Mouse (Mus musculus) intestine, embryonic 14.5 days (tissue): Measurements from ENCODE around the gene Med20. TPM values are rescaled to one million over a fixed set of nuclear protein-coding genes. Genes with fewer than 3 reads are reported as not detected.

Source experiments
- ATAC-seq: fragments of 200-750 bp; cut with Nextera tagmentation; replicated peaks from 2 replicates; pipeline ENCODE4 v1.8.0; 2017; ENCODE audit warnings: low read depth, moderate number of reproducible peaks, moderate TSS enrichment, moderate library complexity; ENCODE audit not compliant: low FRiP score, low TSS enrichment
- DNase-seq: peaks from one replicate; pipeline ENCODE4 v3.0.0-alpha.2; 2018; ENCODE audit warnings: low spot score
- H3K27ac ChIP-seq: fragments of 300-500 bp; sonication (generic); 2 replicates; pipeline ENCODE4 v1.5.1; 2014; ENCODE audit warnings: low read depth, mild to moderate bottlenecking, control low read depth
- H3K27me3 ChIP-seq: fragments of 300-500 bp; sonication (generic); replicated peaks from 2 replicates; pipeline ENCODE4 v1.6.1; 2014; ENCODE audit warnings: low read length, control low read depth; ENCODE audit not compliant: control insufficient read depth, insufficient read depth
- H3K36me3 ChIP-seq: fragments of 300-500 bp; sonication (generic); 2 replicates; pipeline ENCODE4 v1.6.1; 2014; ENCODE audit warnings: low read length, control low read depth; ENCODE audit not compliant: control insufficient read depth, insufficient read depth
- H3K4me1 ChIP-seq: fragments of 300-500 bp; sonication (generic); replicated peaks from 2 replicates; pipeline ENCODE4 v1.6.1; 2014; ENCODE audit warnings: low read length, control low read depth, mixed read lengths; ENCODE audit not compliant: control insufficient read depth, insufficient read depth
- H3K4me2 ChIP-seq: fragments of 300-500 bp; sonication (generic); 2 replicates; pipeline ENCODE4 v1.6.1; 2014; ENCODE audit warnings: low read length
- H3K4me3 ChIP-seq: fragments of 300-500 bp; sonication (generic); 2 replicates; pipeline ENCODE4 v1.5.1; 2014; ENCODE audit warnings: low read depth, low read length, control low read depth, mixed read lengths
- H3K9ac ChIP-seq: fragments of 300-500 bp; sonication (generic); 2 replicates; pipeline ENCODE4 v1.6.1; 2014; ENCODE audit warnings: mild to moderate bottlenecking, low read length
- H3K9me3 ChIP-seq: fragments of 300-500 bp; sonication (generic); 2 replicates; pipeline ENCODE4 v1.6.1; 2016; ENCODE audit warnings: low read length, control low read depth; ENCODE audit not compliant: control insufficient read depth
- whole genome bisulfite sequencing: fragments of 180-500 bp; shearing (Covaris S2); extraction: QIAGEN DNeasy Blood & Tissue Kit; methylation state at CpG from one replicate; pipeline ENCODE4 v1.1.7; 2014; 5-methylcytosine and 5-hydroxymethylcytosine counted together
- polyA plus RNA-seq: library from polyadenylated mRNA; unstranded; fragments of >200 nt; fragmentation: Nextera tagmentation; extraction: Ambion mirVana; gene quantifications from 2 replicates; pipeline ENCODE4 v1.2.1, GENCODE M21; 2014

The Med20 gene
- polyA plus RNA-seq, 1 experiment from 2014 or later = 45.2 TPM

DNA sequence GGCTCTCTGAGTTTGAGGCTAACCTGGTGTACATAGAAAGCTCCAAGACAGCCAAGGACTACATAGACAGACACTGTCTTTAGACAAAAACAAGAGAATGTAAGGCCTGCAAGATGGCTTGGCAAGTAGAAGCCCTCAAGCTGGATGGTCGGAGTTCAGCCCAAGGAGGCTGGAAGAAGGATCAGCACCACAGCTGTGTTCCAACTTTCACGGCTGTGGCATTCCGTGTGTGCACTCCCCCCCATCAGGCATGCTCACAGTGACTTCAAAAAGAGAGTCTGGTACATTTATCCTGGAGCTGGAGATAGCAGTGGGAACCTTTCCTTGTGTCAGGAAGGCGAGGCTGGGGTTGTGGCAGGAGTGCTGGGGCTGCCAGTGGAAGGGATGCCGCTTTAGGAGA lies 14.6 kb downstream of the Med20 start:
- no peak for DNase-seq
- Histone ChIP-seq H3K4me2 (no peak overlapping the region), H3K4me1 (peaks cover 11% of the 10 kb centered on the region), H3K4me3 (no peak overlapping the region), H3K27me3 (no peaks in the 10 kb centered on the region), H3K9me3 (no peaks in the 10 kb centered on the region), H3K9ac (no peak overlapping the region), H3K36me3 (peaks cover 53% of the 10 kb centered on the region), H3K27ac (no peak overlapping the region)
- 88% methylated on average over 5 of the region's 5 CpGs for WGBS
- no peak for ATAC-seq

DNA sequence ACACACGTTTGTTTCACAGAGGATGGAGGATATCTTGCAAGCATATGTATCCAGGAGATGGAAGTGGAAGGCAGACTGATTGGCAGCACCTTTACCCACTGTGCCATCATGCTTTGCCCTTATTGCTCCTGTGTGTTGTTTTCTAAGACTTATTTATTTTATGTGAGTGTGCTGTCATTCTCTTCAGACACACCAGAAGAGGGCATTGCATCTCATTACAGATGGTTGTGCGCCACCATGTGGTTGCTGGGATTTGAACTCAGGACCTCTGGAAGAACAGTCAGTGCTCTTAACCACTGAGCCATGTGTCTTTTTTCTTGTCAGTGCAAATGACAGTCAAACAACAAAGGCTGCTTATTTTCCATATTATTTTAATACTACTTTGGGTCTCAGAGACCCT lies 16.4 kb downstream of the Med20 start:
- Histone ChIP-seq H3K36me3 (peaks cover 37% of the 10 kb centered on the region), H3K4me2 (0 out of 2 replicates have a peak overlapping the region, but pooled peaks have one; percentile 84), H3K9me3 (no peaks in the 10 kb centered on the region), H3K4me3 (no peak overlapping the region), H3K9ac (no peak overlapping the region), H3K4me1 (peaks cover 24% of the 10 kb centered on the region), H3K27ac (peak overlapping the region; percentile 93; the same call in 1 of the 2 replicates), H3K27me3 (no peaks in the 10 kb centered on the region)
- 81% methylated on average over 2 of the region's 2 CpGs for WGBS
- DNase-seq = no peak
- ATAC-seq = no peak

DNA sequence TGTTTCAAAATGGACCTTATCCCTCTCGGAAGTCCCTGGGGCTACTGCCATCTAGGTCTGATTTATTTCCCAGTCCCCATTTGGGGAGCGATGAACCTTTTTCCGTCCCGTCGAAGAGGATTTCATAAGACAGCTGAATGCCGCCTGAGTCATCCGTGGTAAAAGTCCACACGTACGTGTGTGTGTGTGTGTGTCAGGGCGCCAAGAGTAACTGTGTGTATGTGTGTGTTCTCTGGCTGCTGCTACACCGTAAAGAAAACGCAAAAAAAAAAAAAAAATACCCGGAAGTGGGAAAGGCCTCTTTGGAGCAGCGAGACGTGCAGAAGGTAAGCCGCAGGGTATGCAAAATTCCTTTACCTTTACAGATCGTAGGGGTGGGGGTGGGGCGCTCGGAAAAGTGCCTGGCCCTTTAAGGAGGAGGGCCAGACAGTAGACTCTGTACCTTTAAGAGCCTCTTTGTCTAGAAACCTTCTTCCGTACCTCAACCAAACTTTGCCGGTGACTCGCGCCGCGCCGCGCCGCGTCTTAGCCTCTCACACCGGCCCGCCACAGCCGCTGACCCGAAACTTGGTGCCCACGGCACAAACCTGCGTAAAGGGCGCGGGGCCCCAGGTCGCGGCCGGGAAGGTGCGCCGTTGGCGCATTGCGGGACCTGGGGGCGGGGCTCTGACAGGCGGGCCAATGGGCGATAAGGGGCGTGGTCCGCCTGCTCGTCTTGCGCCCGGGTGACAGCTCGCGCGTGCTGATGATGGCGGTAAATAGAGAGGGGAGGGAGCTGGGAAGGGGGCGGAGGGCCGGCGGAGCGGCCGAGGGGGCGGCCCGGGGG lies 17.7 kb downstream of the Med20 start:
- H3K4me3 ChIP-seq = peak overlapping the region; percentile 87
- under 1% methylated on average over 62 of the region's 63 CpGs for whole genome bisulfite sequencing
- peak; percentile 97 for DNase-seq
- H3K9me3 ChIP-seq = no peaks in the 10 kb centered on the region
- H3K36me3 ChIP-seq = peaks cover 24% of the 10 kb centered on the region
- H3K27ac ChIP-seq = peak overlapping the region; percentile 93
- H3K27me3 ChIP-seq = no peaks in the 10 kb centered on the region
- peaks cover 24% of the 10 kb centered on the region for H3K4me1 ChIP-seq
- H3K9ac ChIP-seq = peak overlapping the region; percentile 72
- ATAC-seq = peak; percentile 90
- H3K4me2 ChIP-seq = peak overlapping the region; percentile 84

DNA sequence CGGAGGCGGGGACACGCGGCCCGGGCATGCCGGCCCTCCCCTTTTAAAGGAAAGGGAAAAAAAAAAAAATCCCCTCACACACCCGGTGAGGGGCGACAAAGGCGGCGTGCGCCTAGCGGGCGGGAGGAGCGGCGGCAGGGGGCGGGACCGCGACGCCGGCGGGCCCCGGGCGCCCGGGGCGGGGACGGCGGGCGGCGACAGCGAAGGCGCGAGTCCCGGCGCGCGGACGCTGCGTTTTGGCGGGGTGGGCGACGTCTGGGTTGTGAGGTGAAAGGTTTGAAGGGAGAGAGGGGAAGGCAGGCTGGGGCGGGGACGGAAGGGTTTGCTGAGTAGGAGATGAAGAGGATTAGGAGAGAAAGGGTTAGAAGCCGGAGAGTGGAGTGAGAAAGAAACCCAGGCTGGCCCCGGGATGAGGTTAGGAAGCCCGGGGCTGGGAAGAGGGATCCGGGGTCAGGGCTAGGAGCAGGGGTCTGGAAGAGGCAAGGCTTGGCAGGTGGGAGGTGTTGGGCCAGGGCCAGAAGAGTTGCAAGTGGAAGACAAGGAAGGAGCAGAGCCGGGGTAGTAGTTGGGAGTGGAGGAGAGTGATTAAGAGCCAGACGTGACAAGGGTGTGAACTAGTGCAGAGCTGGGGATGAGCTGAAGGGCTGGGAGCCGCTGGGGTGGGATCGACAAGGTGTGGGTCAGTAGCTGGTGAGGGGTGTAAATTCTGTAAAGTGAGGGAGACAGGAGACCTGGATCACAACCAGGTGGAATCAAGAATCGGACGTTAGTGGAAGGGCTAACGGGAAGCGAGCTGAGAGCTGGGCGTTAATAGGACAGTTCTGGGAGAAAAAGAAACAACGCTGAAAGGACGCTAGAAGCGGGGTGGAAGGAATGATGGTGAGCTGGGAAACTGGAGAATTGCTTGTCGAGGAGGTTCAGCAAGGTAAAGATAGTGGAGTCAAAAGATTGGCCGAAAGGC lies 18.6 kb downstream of the Med20 start:
- H3K36me3 ChIP-seq = peaks cover 16% of the 10 kb centered on the region; the same call in 1 of the 2 replicates
- peaks cover 24% of the 10 kb centered on the region for H3K4me1 ChIP-seq
- ATAC-seq (peak; percentile 10), DNase-seq (no peak)
- no peaks in the 10 kb centered on the region for H3K27me3 ChIP-seq
- H3K4me2 ChIP-seq = peak overlapping the region; percentile 84
- WGBS = under 1% methylated on average over 61 of the region's 61 CpGs
- peak overlapping the region; percentile 93 for H3K27ac ChIP-seq
- H3K9me3 ChIP-seq = no peaks in the 10 kb centered on the region
- H3K9ac ChIP-seq = peak overlapping the region; percentile 72
- H3K4me3 ChIP-seq = peak overlapping the region; percentile 87

DNA sequence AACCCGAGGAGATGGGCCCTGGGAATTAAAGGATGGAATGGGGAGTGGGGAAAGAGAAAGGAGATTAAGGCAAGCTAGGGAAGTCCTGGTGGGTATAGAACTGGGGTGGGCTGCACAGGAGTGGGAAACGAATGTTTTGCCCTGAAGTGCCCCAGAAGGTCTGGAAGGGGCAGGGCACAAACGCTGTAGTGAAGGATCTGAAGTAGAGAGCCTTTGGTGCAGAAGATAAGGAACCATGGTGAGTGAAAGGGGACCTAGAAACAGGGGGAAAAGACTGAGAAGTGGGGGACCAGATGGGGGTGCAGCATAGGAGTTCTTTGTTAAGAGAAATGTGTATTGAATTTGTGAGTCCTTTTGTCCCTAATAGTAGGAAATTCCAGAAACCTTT lies 19.3 kb downstream of the Med20 start, which contains the start of gene Usp49:
TSS of gene Usp49 (plus strand) at position 13 of the 388 bp plus-strand sequence.
- Histone ChIP-seq H3K9me3 (no peaks in the 10 kb centered on the region), H3K27me3 (no peaks in the 10 kb centered on the region), H3K36me3 (peaks cover 16% of the 10 kb centered on the region; the same call in 1 of the 2 replicates), H3K9ac (peak within 1 kb of the TSS; percentile 72), H3K4me1 (peaks cover 24% of the 10 kb centered on the region), H3K4me3 (peak within 1 kb of the TSS; percentile 87), H3K27ac (peak within 1 kb of the TSS; percentile 93), H3K4me2 (peak within 1 kb of the TSS; percentile 84)
- 0% methylated on average over 3 of the region's 3 CpGs for WGBS
- no peak for DNase-seq
- ATAC-seq = no peak

DNA sequence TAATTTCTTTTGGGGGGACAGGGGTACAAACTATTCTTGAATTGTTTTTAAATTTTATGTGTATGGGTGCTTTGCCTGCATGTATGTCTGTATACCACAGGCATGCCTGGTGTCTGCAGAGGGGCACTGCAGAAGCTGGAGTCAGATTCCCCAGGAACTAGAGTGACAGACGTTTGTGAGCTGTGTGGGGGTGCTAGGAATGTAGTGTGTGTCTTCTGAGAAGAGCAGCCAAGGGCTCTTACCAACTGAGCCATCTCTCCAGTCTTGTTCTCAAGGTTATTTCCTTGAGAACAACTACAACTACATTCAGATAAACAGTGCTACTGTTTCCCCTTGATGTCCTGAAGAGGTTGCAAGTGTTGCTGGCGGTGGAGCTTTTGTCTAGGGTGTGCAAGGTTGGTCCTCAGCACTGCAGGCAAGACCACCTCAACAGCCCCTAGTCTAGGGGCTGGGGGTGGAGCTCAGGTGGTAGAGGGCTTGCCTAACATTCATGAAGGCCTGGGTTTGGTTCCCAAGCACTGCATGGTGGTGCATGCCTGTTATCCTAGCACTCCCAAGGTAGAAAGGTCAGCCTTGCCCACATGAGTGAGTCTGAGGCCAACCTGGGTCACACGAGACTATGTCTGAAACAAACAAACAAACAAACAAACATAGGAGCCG lies 20.9 kb downstream of the Med20 start:
- DNase-seq = no peak
- H3K4me2 ChIP-seq = peak overlapping the region; percentile 2; the same call in 1 of the 2 replicates
- ATAC-seq = no peak

DNA sequence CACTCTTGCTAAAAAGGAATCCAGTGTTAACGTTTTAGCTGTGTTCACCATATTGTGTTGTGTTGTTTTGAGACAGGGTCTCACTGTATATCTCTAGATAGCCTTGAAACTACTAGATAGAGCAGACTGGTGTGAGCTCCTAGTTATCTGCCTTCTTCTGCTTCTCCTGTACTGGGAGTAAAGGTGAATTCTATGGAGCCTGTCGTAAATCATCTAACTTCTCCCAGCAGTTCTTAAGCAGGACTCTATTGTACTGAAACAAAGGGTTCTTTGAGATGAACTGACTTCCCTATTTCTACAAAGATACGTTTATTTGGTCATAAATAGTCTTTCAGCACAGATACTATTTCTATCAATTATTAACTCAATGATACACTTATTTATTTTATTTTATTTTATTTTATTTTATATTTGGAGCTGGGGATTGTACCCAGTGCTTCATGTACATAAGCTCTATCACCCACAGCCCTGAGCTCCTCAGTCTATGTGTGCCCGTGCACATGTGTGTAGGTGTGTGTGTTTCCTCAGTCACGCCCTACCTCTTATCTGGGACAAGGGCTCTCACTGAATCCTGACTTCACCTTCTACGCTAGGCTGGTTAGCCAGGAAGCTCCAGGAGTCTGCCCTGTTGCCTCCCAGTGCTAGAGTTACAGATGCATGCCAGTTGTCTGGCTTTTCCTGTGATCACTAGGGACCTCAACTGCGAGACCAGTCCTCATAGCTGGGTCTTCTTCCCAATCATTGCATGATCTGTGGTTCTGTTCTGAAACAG lies 22.8 kb downstream of the Med20 start:
- Histone ChIP-seq H3K9ac (no peak overlapping the region), H3K4me2 (peak overlapping the region; percentile 18; the same call in 1 of the 2 replicates), H3K4me1 (peaks cover 20% of the 10 kb centered on the region), H3K4me3 (no peak overlapping the region), H3K9me3 (no peaks in the 10 kb centered on the region), H3K27me3 (no peaks in the 10 kb centered on the region), H3K27ac (peak overlapping the region; percentile 80), H3K36me3 (peaks cover 11% of the 10 kb centered on the region; the same call in 1 of the 2 replicates)
- ATAC-seq (peak; percentile 66), DNase-seq (peak; percentile 63)
- WGBS = 66% methylated on average over 7 of the region's 7 CpGs

More for the DNA sequence above, 20.9 kb downstream of the Med20 start:
- H3K9me3 ChIP-seq = no peaks in the 10 kb centered on the region
- no peak overlapping the region for H3K9ac ChIP-seq
- 61% methylated on average over 4 of the region's 4 CpGs for WGBS
- H3K4me1 ChIP-seq = peaks cover 24% of the 10 kb centered on the region
- peaks cover 11% of the 10 kb centered on the region; the same call in 1 of the 2 replicates for H3K36me3 ChIP-seq
- H3K27me3 ChIP-seq = no peaks in the 10 kb centered on the region
- no peak overlapping the region for H3K27ac ChIP-seq
- no peak overlapping the region for H3K4me3 ChIP-seq
